Mouse (Mus musculus) hematopoietic stem cell, adult 5-6 weeks (primary cell): ENCODE results near the gene Nlrp2. TPM values are rescaled to one million over a fixed set of nuclear protein-coding genes. Genes with fewer than 3 reads are reported as not detected.

Experiments used
- ATAC-seq, 2 experiments: fragments of 125-278 bp in 1 of 2; replicated peaks in 1 of 2; 2 replicates each; pipeline ENCODE4 v1.8.0; 2016 to 2017; ENCODE audit warnings: inconsistent platforms in 2 of 2, mild to moderate bottlenecking in 2 of 2, moderate number of reproducible peaks in 2 of 2, low read depth in 1 of 2, moderate TSS enrichment in 1 of 2; ENCODE audit not compliant: low FRiP score in 2 of 2, poor library complexity in 2 of 2, severe bottlenecking in 2 of 2, insufficient read depth in 1 of 2, low TSS enrichment in 1 of 2
- total RNA-seq: library from RNA; stranded (forward); fragments of 172-1452, 232-1000 nt; gene quantifications from 2 replicates; pipeline ENCODE4 v1.2.3, GENCODE M21; 2017

Nlrp2 gene
- total RNA-seq, result not detected in 2 replicates

DNA sequence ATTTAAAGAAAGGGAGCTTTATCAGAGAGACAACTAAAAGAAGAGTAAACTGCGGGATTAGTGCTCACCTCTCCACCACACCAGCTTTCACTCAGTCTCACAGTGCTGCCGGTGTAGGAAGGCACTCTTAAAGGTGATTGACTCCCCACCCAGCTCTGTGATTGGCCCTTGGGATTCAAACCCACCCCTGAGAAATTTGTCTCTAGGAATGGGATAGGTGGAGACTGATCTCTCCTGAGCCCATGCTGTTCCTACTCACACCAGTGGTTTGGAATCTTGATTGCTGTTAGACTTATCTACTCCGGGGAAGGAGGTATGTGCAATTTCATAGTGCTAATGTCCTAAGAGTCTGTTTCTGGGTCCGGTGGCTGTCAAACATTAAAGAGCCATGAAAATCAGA, at the start of gene Nlrp2:
Gene Nlrp2 (minus strand): TSS at position 101 of the 400 bp plus-strand sequence.
- ATAC-seq, result no peak

DNA sequence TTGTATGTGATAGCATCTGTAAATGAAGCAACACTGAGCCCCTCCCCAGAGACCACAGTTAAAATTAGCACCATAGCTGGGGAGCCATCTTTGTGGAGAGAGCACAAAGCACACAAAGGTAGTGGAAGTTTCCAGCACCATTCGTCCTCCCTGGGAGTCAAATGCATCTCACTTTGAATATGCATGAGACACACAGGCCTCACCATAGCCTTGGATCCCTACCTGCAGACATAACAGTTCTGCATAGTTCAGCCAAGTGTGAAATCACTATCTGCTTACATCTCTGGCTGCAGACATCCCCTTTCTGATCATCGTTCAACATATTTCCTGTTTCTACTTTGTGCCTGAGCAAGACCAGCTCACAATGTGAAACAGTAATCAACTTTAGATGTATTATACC, 15.9 kb upstream of the Nlrp2 start:
- ATAC-seq, result no peak

DNA sequence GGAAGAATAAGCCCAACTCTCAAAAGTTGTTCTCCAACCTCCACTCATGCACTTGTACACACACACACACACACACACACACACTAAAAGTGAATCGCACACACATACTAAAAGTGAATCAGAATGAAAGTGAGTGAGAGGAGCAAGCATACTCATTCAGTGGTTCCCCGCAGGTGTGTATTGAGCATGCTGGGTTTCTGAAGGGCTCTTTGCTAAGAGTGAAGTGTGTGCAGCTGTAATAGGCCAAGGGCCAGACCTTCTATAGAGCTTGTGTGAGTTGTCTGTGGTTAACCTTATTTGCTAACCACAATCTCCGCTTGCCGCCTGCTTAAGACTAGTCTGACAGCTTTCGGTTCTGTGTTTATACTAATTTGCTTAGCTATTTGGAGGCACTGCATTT, 12.8 kb upstream of the Nlrp2 start:
- ATAC-seq, result no peak

GRCm38 (mm10) chr7:5350237-5350636, 598 bp downstream of the Nlrp2 start, which contains the start of gene Gm5065:
Gm5065 (plus strand) TSS chr7:5350537.
- ATAC-seq, result no peak

DNA sequence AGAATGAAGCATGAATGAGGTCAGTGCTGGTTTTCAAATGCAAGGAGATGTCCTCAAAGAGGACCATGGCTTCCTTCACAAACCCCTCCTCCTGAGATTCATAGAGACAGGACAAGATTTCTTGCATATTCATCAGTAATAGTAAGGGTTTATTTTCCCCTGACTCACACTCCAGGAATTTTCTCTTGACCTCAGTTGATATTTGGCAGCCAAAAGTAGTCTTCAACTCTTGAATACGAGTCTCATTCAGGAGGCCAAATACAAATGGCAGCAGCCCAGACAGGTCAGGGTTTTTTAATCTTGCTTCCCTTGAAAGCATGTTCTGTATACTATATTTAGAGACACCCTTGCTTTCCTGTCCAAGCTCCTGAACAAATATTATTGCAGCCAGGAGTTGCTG, 23.3 kb downstream of the Nlrp2 start:
- ATAC-seq, result no peak

DNA sequence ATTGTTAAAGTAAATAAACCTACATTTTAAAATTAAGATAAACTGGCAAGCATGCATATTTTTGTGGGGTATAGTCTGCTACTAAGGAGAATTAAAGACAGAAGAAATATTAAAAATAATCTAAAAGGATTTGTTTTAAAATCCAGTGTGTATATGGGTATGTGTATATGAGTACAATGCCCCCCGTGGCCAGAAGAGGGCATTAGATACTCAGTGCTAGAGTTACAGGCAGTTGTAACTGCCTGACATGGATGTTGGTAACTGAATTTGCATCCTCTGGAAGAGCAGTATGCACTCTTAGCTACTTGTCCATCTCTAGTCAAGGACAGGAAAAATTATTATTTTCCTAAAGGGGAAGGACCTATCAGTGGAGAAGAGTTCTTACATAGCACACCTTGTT, 62.6 kb downstream of the Nlrp2 start:
- no peak for ATAC-seq

GRCm38 (mm10) chr7:5263051-5263450, 87.8 kb downstream of the Nlrp2 start:
- no peak for ATAC-seq

Other genes starting within 250 kb of the Nlrp2 start
- not detected in 2 replicates for gene Rfpl4, start 234.1 kb downstream of the Nlrp2 start, total RNA-seq
- not detected in 2 replicates for gene Rasl2-9, start 225.1 kb downstream of the Nlrp2 start, total RNA-seq
- gene Vmn1r55, start 201.4 kb downstream of the Nlrp2 start, total RNA-seq, result not detected in 2 replicates
- not detected in 2 replicates for gene Vmn1r56, start 154.3 kb downstream of the Nlrp2 start, total RNA-seq
- gene Vmn1r57, start 132.5 kb downstream of the Nlrp2 start, total RNA-seq, result not detected in 2 replicates
- gene Gm5065, start 498 bp downstream of the Nlrp2 start, total RNA-seq, result not detected in 2 replicates
- not detected in 2 replicates for gene Vmn1r58, start 62.4 kb upstream of the Nlrp2 start, total RNA-seq
- gene Vmn1r59, start 105.7 kb upstream of the Nlrp2 start, total RNA-seq, result not detected in 2 replicates
- gene Vmn2r28, start 142.9 kb upstream of the Nlrp2 start, total RNA-seq, result not detected in 2 replicates
- gene Vmn1r60, start 196.3 kb upstream of the Nlrp2 start, total RNA-seq, result not detected in 2 replicates